Mouse (Mus musculus) retina, adult 2 months (tissue): ENCODE data around the gene Plxnd1.

Experiments used
- DNase-seq: peaks from one replicate; pipeline ENCODE4 v3.0.0-alpha.2; 2012; ENCODE audit warnings: low read depth, low spot score

Gene Plxnd1

DNA sequence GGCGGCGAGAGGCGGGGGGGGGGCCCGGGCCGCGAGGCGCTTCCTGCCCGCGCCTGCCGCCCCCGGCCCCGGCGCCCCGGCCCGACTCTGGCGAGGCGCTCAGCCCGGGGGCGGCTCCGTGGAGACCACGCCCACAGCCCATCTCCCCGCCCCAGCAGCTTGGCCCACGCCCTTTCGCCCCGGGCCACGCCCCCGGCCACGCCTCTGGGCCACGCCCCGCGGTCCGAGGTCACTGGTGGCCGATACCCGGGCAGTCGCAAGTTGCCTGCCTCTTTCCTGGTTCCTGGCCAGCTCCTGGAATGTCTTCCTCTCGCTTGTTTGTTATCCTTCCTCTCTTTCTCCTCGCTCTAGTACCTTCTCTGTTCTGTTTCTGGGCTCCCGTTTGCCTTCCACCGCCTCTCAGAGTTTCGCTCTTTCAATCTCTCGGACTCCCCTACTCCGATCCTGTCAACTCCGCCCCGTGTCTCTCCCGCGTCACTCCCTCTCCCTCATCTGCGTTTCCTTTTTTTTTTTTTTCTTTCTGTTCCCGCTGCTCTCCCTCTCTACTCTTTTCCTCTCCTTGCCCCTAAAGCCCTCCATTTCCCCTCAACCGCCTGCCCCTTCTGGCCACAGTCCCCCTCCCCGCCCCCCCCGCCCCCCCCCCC is at the start of gene Plxnd1:
Gene Plxnd1 (minus strand): TSS at position 129 of the 644 bp plus-strand sequence.
- peak; percentile 69 for DNase-seq

DNA sequence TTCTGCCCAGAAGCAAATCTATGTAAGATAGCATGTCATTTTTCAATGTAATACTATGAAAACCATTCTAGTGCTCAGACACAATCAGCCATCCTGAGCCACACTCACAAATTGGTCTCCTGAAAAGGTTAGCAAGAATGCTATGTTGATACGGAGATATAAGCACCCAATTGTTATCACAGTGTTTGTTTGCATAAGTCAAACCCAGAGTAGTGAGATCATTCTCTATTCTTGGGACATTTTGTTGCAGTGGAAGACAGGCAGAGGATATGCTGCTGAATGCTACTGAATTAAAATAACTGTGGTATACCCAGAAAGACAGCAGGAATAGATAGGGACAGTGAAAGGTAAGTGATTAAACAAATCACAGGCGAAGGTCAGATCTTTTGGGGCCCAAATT is 49.2 kb upstream of the Plxnd1 start:
- DNase-seq = no peak

DNA sequence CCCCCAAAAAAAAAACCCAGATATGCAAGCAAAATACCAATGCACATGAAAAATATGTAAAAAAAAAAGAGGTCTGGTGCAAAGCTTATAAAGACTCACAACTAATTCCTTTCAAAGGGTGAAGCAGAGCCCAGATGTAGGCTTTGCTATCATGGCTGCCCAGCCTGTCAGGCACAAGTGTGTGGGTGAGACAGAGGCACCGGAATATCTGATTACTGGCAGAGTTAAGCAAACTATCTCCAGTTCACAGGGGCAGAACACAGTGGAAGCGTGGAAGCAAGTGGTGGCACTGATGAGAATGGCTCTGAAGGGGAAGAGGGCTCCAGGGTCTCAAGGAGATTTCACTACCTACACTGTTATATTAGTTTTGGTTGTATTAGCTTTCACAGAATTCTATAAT is 43.4 kb upstream of the Plxnd1 start:
- DNase-seq = no peak

DNA sequence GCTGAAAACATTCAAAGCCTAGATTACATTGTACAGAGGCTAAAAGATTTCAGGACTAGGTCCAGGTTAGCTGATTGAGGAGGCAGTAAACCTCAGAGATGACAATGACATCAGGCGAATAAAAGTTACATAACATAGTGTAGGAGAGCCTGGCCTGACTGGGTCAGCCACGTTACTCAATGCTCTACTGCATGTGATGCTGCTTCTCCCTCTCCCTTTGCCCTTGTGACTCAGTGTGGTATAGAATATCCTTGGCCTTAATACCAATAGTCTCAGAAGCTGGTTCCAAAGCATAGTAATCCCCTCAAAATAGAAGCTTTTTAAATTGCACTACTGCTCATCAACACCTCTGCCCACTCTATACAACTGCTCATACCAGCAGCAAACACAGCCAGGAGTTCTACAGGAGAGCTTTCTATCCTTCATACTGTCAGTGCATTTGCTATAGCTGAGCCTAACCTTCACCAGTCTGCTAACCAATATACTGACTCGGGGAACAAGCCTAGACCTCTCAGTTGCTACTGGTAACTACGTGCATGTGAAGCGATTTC is 42.6 kb upstream of the Plxnd1 start:
- no peak for DNase-seq

DNA sequence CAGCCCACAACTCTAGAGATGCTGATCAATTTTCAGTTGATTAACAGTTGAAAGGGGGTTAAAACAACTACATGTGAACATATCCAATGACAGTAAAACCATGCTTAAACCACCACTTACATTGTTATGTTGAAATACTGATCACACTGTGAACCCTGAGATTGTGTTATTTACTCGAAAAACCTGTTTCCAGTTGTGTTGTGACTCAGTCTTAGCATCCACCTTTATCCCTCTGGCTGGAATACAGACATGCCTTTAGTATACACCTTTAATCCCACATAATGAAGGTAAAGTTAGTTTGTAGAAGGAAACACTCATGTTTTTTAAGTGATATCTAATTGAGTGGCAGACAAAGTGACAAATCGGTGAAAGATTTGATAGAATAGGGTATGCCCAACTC is 41.8 kb upstream of the Plxnd1 start:
- DNase-seq = no peak

DNA sequence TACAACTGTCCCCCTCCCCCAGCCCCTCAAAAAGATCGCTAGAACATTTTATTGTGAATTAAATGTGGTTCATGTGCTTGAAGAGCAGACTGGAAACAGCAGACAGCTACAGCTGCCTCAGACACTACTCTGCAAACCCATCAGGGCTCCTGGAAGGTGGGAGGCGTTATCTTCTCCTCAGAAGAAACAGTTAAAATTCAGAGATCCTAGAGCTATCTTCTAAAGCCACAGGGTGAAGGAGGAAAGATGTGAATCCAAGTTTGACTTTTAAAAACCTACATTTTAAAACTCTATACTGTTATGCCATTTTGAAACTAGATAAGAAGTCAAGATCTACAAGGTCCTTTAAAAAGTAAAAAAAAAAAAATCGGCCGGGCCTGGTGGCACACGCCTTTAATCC is 36.2 kb upstream of the Plxnd1 start:
- DNase-seq = no peak

DNA sequence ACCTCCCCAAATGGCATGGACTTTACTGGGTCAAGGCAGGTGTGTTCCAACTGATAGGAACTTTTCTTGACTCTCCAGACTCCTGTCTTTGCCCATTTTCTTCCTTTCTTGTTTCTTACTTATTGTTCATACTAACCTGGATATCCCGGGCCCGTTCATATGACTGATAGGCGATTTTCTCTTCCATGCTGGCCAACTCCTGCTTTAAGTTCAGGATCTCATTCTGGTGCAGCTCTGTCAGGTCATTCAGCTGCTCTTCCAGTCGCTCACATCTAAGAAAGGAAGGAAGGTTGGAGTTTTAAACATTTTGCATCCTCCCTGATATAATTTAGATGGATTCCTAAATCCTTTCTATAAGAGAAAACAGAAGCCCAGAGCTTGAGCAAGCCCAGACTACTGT is 29.9 kb upstream of the Plxnd1 start:
- DNase-seq = no peak

DNA sequence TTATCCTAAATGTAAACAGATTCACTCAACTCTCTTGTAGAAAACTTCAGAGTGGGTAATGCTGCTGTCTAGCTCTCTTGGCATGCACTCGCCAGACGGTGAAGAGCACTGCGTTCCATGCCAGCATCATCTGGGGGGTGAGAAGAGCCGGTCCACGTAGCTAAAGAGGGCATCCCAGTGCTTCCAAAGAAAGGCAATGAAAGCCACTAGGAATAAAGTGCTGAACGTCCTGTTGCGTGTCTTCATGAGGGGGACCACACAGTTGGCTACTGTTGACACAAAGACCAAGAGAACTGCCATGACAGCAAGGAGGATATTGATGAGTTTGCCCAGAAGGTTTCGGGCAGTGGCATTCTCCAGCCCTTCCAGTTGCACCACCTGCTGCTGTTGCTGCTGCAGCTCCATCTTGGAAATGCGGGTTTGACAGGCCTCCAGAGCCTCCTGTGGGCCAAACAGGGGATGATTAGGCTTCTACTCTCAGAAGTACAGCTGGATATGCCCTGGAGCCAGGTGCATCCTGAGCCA is 27.2 kb upstream of the Plxnd1 start:
- DNase-seq = no peak

DNA sequence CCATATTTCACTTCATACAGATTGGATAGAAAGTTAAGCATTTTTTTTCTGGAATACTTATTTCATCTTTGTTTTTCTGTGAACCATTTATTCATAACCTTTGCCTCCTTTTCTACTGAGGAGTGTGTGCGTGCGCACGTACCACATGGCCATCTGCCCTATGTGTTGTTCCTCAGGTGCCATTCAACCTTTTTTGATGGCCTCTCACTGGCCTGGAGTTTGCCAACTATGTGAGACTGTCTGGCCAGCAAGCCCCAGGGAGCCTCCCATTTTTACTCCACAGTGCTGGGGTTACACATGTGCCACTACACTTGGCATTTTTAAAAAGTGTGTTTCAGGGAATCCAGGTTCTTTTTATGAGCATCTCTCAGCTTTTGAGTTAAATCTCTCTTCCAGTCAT is 21.1 kb upstream of the Plxnd1 start:
- no peak for DNase-seq

DNA sequence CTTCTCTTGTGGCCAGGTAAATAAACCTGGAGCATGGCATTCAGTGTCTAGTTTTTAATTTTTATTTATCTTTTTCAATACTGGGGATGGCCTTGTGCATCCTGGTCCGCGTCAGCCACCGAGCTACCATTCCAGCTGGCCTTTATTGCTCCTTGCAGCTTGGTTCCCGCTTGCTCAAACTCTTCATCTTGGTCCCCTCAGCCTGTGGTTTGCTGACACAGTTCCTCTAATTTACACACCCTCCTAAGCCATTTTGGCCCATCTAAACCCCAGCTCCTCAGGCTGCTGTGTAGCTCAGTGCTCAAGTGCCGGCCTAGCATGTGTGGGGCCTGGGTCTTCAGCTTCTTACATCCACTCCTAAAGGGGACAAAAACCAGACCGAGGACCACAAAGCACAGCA is 19.3 kb upstream of the Plxnd1 start:
- no peak for DNase-seq

DNA sequence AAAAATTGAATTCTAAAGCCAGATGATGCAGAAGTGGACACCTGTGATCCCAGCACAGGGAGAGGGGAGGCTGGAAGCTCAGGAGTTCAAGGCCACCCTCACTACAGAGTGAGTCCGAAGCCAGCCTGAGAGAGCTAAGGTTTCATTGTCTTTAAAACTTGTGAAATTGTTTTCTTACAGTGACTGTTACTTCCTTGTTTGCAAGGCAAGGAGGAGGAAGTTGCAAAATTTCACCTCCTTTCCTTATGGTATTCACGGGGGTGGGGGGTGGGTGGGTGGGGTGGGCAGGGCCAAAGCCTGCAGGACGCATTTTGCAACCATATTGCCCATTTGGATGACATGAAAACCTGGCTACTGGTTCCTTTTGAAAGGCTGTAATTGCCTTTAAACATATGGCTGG is 18.9 kb upstream of the Plxnd1 start:
- no peak for DNase-seq

DNA sequence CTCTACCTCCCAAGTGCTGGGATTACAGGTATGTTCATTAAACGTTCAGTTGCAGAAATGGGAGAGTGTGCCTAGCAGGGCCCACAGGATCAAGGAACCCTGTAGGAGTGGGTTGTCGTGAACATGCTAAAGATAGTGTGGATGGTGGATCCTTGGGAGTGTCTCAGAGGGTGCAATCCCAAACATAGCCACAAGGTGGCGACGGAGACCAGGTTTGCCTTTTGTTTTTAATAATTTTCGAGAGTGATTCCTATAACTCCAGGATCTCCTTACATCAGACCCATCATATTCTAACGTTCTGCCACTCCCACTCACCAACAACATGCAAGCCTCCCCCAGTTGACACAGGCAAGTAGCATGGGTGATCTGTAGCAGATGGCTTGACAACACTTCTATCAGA is 15.7 kb upstream of the Plxnd1 start:
- peak; percentile 50 for DNase-seq

DNA sequence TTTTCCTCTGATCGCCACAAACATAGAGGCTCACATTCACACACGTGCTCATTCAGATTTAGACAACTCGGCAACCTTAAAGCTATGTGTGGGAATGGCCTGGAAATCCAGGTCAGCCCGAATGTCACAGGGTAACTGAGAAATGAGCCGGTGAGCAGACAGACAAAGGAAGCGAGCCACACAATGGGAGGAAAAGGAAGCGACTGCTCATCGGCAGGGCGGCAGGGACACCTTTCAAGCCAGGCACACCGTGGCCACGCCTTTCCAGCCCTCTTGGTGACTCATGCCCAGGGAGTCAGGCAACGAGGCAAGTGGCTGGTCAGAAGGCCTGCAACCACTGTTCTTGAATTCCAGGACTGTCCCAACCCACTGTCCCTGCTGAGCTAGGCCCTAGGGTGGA is 14.6 kb upstream of the Plxnd1 start:
- DNase-seq = no peak

DNA sequence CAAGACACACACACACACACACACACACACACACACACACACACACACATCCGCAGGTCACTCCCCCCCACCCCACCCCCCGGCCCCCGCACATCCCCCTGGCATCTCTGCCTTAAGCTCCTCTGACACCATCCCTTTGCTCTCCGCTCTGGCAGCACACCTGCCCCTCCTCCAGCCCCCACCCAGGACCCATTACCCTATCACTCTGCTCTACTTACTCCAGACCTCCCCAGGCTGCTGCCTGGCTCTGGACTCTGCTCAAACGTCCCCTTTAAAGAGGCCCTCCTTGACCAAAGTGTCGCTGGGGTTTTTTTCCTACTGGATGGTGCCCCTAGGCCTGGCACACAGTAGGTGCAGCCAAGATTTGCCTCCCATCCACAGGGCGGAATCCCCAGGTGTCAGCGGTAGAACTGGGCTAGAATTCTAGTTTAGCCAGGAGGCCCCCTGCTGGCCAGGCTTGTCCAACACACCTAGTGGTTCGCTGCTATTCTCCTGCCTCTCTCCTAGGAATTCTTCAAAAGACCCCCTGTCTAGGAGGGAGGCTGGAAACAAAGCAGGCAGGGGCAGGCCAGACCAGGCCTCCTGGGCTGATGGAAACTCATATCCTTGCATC is 12.9 kb upstream of the Plxnd1 start:
- no peak for DNase-seq

DNA sequence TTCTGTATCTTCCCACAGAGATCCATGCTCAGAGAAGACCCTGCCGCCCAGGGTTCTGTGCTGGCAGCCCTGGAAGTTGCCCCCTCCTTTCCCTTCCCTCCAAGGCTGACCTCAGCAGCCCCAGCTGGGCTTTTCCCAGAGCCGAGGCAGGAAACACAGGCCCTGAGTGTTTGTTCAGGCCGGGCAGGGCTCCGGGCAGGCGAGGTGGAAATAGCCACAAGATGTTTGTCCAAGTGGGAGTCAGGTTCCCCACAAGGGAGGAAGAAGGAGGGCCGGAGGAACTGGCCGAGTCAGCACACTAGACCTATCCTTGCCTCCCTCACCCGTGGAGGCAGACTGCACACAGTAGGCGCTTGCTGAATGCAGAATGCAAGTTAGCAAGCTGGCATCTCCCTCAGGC is 11.9 kb upstream of the Plxnd1 start:
- no peak for DNase-seq

DNA sequence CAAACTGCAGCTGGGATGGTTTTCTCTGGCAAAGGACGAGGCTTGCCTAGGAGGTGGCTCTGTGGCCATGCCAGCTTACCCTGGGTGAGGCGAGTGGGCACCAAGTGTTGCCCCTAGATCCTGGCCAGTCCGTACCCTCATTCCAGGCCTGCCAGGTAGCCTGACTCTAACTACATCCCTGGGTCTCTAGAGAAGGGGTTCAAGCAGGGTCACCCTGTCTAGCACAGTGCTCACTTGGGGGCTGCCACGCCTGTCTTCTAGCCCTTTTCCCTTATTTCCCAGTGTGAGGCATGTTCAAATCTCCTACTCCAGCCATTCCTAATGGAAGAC is 11.1 kb upstream of the Plxnd1 start:
- no peak for DNase-seq

DNA sequence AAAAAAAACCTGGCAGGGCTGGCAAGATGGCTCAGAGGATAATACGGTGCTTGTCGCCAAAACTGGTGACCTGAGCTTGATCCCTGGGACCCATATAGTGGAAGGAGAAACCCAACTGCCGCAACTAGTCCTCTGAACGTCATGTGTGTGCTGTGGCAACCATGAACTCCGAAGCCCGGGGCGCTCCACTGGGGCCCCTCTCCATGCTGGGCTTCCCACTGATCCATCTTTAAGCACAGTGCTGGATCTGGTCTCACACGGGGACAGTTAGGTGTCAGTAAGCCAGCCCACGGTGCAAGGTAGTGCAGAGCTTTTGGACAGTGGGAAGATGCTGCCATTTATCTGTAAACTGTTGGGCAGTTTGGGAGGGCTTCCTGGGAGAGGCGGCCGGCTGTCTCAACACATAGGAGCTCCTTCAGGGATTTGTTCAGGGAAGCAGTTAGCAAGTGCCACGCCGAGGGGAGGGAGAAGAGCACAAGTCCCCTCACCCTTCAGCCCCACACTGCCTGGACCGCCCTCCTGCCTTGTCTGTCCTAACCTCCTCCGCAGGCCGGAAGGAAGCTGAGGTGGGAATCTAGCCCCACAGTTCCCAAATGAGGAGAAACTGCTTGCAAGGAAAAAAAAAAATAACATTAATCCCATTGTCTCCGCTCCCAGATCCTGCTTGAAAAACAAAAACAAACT is 10.6 kb upstream of the Plxnd1 start:
- no peak for DNase-seq

DNA sequence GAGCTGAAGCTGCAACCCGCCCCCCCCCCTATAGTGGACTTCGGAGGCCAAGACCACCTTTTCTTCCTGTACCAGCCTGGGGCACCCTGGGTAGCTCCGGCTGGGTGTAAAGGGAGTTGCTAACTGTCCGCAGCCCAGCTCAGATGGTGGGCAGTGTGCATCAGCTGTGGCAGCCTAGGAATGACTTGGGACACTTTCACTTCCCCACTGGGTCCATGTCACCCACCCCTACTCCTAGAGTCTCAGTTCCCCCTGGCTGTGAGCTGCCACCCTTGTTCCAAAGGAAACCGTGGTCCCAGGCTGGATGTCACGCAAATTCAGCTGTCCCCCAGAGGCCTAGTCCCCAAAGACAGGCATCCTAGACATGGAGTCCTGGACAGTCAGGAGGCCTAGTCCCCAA is 9.9 kb upstream of the Plxnd1 start:
- DNase-seq = no peak

DNA sequence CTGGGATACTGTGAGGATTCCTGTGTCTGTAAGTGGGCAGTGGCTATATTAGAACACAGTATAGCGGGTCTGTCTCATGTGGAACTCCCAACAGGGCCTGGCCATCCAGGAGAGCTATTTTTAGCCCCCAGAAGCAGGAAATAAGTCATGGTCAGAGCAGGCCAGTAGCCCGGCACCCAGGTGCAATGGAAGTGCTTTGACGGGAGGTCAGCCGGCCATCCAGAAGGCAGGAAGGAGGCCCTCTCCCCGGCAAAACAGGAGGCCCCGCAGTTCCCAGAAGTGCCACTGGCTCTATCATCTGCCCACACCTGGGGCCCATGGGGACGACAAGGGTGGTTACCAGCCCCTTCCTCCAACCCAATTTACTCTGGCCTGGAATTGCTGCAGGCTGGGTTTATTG is 9.3 kb upstream of the Plxnd1 start:
- DNase-seq = no peak

DNA sequence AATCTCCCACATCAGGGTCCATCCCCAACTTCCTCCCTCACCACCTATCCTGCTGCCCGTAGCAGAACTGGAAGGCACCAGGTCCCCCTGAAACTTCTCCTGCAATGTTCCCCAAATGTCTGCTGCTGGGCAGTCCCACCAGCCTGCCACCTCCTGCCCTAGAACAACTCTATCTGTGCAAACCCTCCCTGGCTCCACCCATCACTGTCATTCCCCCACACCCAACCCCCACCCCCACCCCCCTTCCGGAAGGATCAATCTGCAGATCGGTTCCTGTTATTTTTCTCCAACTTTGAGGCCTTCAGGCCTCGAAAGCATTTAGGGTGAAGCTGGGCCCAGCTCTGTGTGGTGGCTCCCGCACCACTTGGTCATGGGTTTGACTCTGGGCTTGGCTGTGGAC is 8.7 kb upstream of the Plxnd1 start:
- DNase-seq = no peak

DNA sequence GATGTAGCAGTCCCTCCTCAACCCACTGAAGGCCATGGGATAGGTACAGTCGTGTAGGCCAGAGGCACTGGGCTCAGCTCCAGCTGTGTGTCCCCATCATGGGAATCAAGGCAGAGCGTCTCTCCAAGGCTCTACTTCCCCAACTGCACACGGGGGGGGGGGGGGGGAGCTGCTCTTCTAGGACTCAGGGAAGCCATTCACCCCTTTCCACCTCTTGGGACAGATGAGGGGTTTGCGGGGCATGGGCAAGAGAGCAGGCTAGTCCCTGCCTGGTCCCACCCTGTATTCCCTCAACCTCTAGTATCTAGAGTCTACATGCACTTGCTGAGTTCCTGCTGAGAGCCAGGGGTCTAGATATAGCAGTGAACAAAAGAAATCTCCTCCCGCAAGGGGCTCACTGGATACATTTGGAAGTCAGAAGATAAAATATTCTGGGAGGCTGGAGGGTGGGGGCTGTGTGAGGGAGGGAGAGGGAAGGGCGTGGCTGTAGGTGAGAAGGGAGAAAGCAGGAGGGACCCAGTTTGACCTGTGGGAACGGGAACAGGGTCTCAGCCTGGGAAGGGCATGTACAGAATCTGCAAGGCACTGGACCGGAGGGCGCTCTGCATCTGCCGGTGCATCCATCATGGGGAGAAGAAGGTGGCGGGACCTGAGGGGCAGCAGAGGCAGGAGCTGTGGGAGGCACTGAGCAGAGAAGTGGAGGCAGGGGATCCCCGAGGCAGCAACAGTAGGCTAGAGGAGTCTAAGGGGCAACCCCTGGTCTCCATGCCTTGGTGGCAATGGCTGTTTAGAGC is 7.7 kb upstream of the Plxnd1 start:
- no peak for DNase-seq

DNA sequence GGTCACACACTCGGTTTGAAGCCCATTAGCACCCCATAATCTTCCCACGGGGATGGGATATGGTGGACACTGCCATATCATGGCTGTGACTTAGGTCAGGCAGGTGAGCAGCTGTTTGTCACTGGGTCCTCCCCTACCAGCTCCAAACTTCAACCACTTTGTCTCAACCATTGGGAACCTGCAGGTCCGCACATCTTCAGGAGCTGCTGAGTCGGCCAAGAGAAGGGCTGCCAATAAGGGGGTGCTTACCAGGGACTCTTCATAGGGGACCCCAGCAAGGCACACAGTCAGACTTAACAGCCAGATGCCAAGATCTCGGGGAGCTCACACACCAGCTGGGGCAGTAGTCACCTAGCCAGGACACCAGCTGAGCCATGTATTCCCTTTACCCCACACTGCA is 6.0 kb upstream of the Plxnd1 start:
- no peak for DNase-seq
